Mouse (Mus musculus): ENCODE data around the gene Il17c. TPM values are rescaled to one million over a fixed set of nuclear protein-coding genes. Genes with fewer than 3 reads are reported as not detected.

Gene Il17c
- not detected in 2 replicates for total RNA-seq (2015; ENCODE audit: low replicate concordance)
- not detected in 2 replicates for total RNA-seq (2017; ENCODE audit: low replicate concordance)

GRCm38 (mm10) chr8:122421376-122422070 lies at the start of gene Il17c:
Gene Il17c (plus strand): TSS chr8:122422020.
- no peak for ATAC-seq (replicated peaks; ENCODE audit: low FRiP score, poor library complexity, severe bottlenecking)

DNA sequence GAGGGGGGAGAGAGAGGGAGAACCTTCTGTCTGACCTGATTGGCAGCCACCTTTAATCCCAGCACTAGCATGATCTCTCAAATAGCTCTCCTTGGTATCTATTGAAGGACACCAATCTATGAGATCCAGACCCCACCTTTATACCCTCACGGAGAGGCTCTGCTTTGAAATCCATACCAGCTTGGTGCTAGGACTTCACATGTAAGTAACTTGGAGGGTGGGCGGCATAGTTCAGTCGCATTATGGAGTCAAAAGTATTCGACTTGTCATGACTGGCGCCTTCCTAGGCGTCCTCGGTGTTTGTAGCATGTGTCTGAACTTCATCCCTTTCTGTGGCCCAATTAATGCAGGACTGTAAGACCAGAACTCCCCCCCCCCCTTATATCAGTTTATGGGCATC lies 46.5 kb upstream of the Il17c start:
- ATAC-seq (replicated peaks; ENCODE audit: low FRiP score, poor library complexity, severe bottlenecking): no peak

DNA sequence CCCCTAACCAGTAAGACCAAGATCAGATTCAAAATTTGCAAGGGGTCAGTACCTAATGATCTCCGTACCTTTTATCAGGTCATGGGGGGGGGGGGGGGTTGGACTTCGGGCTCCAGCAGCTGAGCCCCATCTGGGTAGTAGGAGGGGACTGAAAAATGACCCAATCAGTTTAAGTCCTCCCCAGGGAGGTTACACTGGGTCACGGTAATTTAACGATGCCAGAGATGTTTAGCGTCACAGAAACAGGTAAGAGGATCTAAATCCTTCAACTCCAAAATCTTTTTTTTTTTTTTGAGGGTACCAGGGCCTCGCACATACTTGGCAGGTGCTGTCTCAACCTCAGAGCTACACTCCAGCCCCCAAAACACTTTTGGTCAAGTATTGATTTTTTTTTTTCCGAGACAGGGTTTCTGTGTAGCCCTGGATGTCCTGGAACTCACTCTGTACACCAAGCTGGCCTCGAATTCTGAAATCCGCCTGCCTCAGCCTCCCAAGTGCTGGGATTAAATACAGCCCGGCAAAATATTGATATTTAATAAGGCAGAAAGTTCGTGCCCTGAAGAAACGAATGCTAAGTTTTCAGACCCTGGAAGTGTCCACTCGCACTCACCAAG lies 46.0 kb upstream of the Il17c start:
- ATAC-seq (replicated peaks; ENCODE audit: low FRiP score, poor library complexity, severe bottlenecking): no peak

DNA sequence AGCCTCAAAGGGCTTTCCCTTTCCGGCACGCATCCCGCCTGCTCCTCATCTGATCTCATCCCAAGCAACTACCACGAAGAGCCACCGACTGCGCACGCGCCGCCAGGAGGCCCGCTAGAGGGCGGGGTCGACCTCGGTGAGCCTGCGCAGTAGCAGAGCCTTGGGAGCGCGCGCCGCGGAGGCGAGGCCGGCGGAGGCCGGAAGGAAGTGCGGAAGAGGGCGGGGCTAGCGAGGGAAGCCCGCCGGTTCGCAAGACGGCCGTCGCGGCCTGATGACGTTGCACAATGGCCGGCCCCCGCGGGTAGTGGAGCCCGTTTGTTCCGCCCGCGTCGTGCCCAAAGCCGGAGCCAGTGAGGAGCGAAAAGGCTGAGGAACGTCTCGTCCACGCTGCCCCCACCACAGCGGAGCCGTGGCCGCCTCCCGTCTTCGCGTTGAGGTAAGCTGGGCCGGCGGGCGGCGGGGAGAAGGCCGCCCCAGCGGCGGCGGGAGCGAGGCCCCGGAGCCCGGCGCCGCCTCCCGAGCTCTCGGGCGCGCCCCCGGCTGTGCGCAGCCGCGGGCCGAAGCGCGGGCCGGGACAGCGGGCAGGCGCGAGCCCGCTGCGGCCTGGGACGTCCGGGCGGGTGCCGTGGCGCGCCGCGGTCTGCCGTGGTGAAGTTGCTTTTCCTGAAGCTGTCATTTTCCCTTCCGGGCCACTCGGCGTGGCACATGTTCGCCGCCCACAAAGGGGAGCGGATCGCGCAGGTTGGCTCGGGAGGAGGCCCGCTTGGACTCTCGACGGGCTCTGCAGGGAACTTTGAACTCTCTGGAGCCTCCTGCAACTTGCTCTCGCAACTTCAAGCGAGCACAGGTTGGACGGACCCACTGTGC lies 45.2 kb upstream of the Il17c start, which contains the start of gene Zc3h18:
Gene Zc3h18 (plus strand): TSS at position 245 of the 867 bp plus-strand sequence.
- peak; percentile 96 for ATAC-seq (replicated peaks; ENCODE audit: low FRiP score, poor library complexity, severe bottlenecking)

GRCm38 (mm10) chr8:122383039-122383438 lies 38.8 kb upstream of the Il17c start:
- no peak for ATAC-seq (replicated peaks; ENCODE audit: low FRiP score, poor library complexity, severe bottlenecking)

- ATAC-seq (replicated peaks; ENCODE audit: low FRiP score, poor library complexity, severe bottlenecking): no peak
Observed at GRCm38 (mm10) chr8:122389357-122389756, 32.5 kb upstream of the Il17c start.

DNA sequence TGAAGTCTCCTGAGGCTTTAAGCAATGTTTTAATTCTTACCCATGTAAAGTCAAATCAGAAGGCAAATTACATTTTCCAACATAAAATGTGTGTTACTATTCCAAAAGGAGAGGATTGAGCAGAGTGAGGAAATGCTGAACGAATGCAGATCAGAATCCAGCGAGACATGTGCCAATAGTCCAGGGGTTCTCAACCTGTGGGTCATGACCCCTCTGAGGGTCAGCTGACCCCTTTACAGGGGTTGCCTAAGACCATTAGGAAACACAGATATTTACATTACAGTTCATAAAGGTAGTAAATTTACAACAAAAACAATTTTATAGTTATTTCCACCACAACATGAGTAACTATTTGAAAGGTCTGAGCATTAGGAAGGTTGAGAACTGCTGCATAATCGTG lies 31.1 kb upstream of the Il17c start:
- ATAC-seq (replicated peaks; ENCODE audit: low FRiP score, poor library complexity, severe bottlenecking): no peak

- ATAC-seq (replicated peaks; ENCODE audit: low FRiP score, poor library complexity, severe bottlenecking): no peak
Observed at GRCm38 (mm10) chr8:122393717-122394116, 28.1 kb upstream of the Il17c start.

- no peak for ATAC-seq (replicated peaks; ENCODE audit: low FRiP score, poor library complexity, severe bottlenecking)
Observed at GRCm38 (mm10) chr8:122395291-122395690, 26.5 kb upstream of the Il17c start.

DNA sequence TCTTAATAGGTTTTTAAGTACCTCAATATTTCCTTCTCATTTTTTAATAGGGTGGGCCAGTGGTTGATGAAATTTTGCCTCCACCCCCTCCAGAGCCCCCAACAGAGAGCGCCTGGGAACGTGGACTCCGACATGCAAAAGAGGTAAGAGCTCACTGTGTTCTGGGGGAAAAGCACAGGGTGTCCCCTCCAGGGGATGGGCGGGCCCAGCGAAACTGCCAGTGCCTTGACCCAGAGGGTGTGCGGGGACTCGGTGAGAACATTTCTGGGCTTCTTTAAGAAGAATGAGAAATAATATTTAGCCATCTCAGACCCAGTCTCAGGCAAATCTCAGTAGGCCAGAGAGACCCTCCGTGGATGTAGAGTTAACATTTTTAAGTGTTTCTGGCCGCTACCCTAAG lies 23.6 kb upstream of the Il17c start:
- no peak for ATAC-seq (replicated peaks; ENCODE audit: low FRiP score, poor library complexity, severe bottlenecking)

GRCm38 (mm10) chr8:122405146-122405805 lies 16.5 kb upstream of the Il17c start:
- ATAC-seq (replicated peaks; ENCODE audit: low FRiP score, poor library complexity, severe bottlenecking): no peak

GRCm38 (mm10) chr8:122407678-122408077 lies 14.1 kb upstream of the Il17c start:
- no peak for ATAC-seq (replicated peaks; ENCODE audit: low FRiP score, poor library complexity, severe bottlenecking)

- no peak for ATAC-seq (replicated peaks; ENCODE audit: low FRiP score, poor library complexity, severe bottlenecking)
Observed at GRCm38 (mm10) chr8:122414311-122414710, 7.5 kb upstream of the Il17c start.

DNA sequence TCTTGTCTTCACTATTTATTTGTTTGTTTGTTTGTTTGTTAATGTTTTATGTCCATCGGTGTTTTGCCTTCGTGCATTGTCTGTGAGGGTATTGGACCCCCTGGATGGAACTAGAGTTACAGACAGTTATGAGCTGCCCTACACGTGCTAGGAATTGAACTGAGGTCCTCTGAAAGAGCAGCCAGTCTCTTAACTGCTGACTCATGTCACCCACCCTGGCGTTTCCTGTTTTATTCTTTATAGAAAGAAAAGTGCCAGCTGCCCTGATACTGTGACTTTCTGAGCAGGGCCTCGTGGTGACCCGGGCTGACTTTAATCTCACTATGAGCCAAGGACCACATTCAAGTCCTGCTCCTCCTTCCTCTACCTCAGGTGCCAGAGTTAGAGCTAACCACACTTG lies 6.3 kb upstream of the Il17c start:
- no peak for ATAC-seq (replicated peaks; ENCODE audit: low FRiP score, poor library complexity, severe bottlenecking)

DNA sequence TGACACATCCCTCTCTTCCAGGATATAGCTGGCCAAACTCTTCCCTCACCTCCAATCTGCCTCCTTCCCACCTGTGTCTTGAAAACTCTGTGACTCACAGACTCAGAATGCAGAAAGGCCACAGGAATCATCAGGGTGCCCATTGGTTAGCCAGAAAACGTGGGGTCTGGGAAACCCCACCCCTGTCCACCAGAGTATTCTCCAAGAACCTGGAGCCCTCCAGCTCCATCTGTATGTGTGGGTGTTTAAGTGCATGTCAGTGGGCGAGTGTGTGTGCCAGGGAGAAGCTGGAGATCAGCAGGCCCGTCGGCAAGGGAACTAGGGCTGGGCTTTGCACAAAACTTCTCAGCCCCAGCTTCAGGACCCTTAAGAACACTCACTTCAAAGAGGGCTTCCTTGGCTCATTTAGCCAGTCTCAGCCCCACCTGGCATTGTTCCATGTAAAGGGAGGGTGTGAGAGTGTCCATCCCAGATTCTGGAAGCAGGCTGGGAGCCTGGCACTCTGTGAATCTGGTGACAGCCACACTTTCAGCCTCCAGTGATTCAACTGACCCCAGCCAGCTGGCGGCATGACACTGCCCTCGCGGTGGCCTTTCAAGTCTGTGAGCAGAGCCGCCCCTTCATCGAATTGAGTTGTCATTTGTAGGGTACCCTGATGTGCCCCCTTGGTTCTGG lies 1.8 kb upstream of the Il17c start:
- no peak for ATAC-seq (replicated peaks; ENCODE audit: low FRiP score, poor library complexity, severe bottlenecking)

- ATAC-seq (replicated peaks; ENCODE audit: low FRiP score, poor library complexity, severe bottlenecking): no peak
Observed at GRCm38 (mm10) chr8:122423217-122423616, 1.4 kb downstream of the Il17c start.

- no peak for ATAC-seq (replicated peaks; ENCODE audit: low FRiP score, poor library complexity, severe bottlenecking)
Observed at GRCm38 (mm10) chr8:122423659-122424058, 1.8 kb downstream of the Il17c start.

GRCm38 (mm10) chr8:122426145-122426544 lies 4.3 kb downstream of the Il17c start:
- ATAC-seq (replicated peaks; ENCODE audit: low FRiP score, poor library complexity, severe bottlenecking): no peak

GRCm38 (mm10) chr8:122427607-122428006 lies 5.8 kb downstream of the Il17c start:
- ATAC-seq (replicated peaks; ENCODE audit: low FRiP score, poor library complexity, severe bottlenecking): no peak
